9 mouse cellular contexts compared by ENCODE assay signal in genomic region chr3:88140903-88141430, GRCm38 (mm10). TPM values are rescaled to one million over a fixed set of nuclear protein-coding genes. Genes with fewer than 3 reads are reported as not detected.
A peak's percentile ranks its signal among the peaks of the same experiment; 100 is the strongest.
DNase-seq lines count a peak whose midpoint lies in the region; ATAC-seq and TF ChIP-seq lines count a peak whose summit lies in the region.
"Had no signal": no experiment of that assay in that cellular context is flagged by ENCODE, and none has a peak within 500 bp of the region (broad histone marks: within the 10 kb centered on the region; RNA-seq: fewer than 3 reads in every experiment).

No protein-coding gene starts in this region.

- 30% methylated on average over 6 of the region's 6 CpGs for WGBS in kidney, postnatal 0 days
- 30% methylated on average over 6 of the region's 6 CpGs for WGBS in embryonic facial prominence, embryonic 11.5 days
- 41% methylated on average over 6 of the region's 6 CpGs for WGBS in intestine, embryonic 16.5 days
- WGBS in neural tube, embryonic 15.5 days: 43% methylated on average over 6 of the region's 6 CpGs

- no peaks in the 10 kb centered on the region for H3K9me3 ChIP-seq in kidney, postnatal 0 days (replicated peaks; ENCODE audit: low read length)
- no peaks in the 10 kb centered on the region for H3K9me3 ChIP-seq in embryonic facial prominence, embryonic 11.5 days (replicated peaks; ENCODE audit: control insufficient read depth, low read length)
- H3K9me3 ChIP-seq in intestine, embryonic 16.5 days (ENCODE audit: control insufficient read depth, low read length): no peaks in the 10 kb centered on the region
- H3K9me3 ChIP-seq in neural tube, embryonic 15.5 days (replicated peaks): no peaks in the 10 kb centered on the region

- no peaks in the 10 kb centered on the region for H3K27me3 ChIP-seq in kidney, postnatal 0 days (ENCODE audit: insufficient read depth, low read length)
- H3K27me3 ChIP-seq in embryonic facial prominence, embryonic 11.5 days (ENCODE audit: control insufficient read depth, insufficient read depth, low read length): no peaks in the 10 kb centered on the region
- H3K27me3 ChIP-seq in intestine, embryonic 16.5 days (replicated peaks; ENCODE audit: control insufficient read depth, insufficient read depth, low read length): no peaks in the 10 kb centered on the region
- peaks cover 14% of the 10 kb centered on the region for H3K27me3 ChIP-seq in neural tube, embryonic 15.5 days (replicated peaks)

- H3K4me3 ChIP-seq in kidney, postnatal 0 days (replicated peaks; ENCODE audit: low read depth, low read length): peak overlapping the region; percentile 65; the same call in 1 of the 2 replicates
- peak overlapping the region; percentile 89; the same call in 1 of the 2 replicates for H3K4me3 ChIP-seq in embryonic facial prominence, embryonic 11.5 days (ENCODE audit: low read depth, low read length)
- H3K4me3 ChIP-seq in intestine, embryonic 16.5 days (ENCODE audit: low read length): peak overlapping the region; percentile 90
- H3K4me3 ChIP-seq in neural tube, embryonic 15.5 days (replicated peaks): peak overlapping the region; percentile 82; the same call in 1 of the 2 replicates

- no peak for TF ChIP-seq CTCF in kidney, postnatal 0 days (IDR thresholded peaks at IDR 0.05; ENCODE audit: low read depth)

- no peak for ATAC-seq in kidney, postnatal 0 days (replicated peaks; ENCODE audit: low FRiP score, low read depth)
- ATAC-seq in embryonic facial prominence, embryonic 11.5 days (replicated peaks; ENCODE audit: insufficient number of reproducible peaks, low FRiP score, low TSS enrichment, low read depth): no peak
- no peak for ATAC-seq in intestine, embryonic 16.5 days
- no peak for ATAC-seq in neural tube, embryonic 15.5 days (ENCODE audit: low FRiP score)

- 0 out of 2 replicates have a peak overlapping the region, but pooled peaks have one; percentile 31 for H3K9ac ChIP-seq in kidney, postnatal 0 days (ENCODE audit: low read depth, low read length)
- H3K9ac ChIP-seq in embryonic facial prominence, embryonic 11.5 days (replicated peaks; ENCODE audit: low read length): no peak overlapping the region
- H3K9ac ChIP-seq in intestine, embryonic 16.5 days (ENCODE audit: low read depth, low read length): peak overlapping the region; percentile 85
- no peak overlapping the region for H3K9ac ChIP-seq in neural tube, embryonic 15.5 days (replicated peaks)

- H3K36me3 ChIP-seq in kidney, postnatal 0 days (ENCODE audit: insufficient read depth, low read length): no peaks in the 10 kb centered on the region
- no peaks in the 10 kb centered on the region for H3K36me3 ChIP-seq in embryonic facial prominence, embryonic 11.5 days (replicated peaks; ENCODE audit: control insufficient read depth, insufficient read depth, low read depth, low read length)
- no peaks in the 10 kb centered on the region for H3K36me3 ChIP-seq in intestine, embryonic 16.5 days (ENCODE audit: control insufficient read depth, insufficient read depth, low read length)
- H3K36me3 ChIP-seq in neural tube, embryonic 15.5 days: no peaks in the 10 kb centered on the region

- peaks cover 58% of the 10 kb centered on the region for H3K4me1 ChIP-seq in kidney, postnatal 0 days (replicated peaks; ENCODE audit: insufficient read depth, low read length)
- H3K4me1 ChIP-seq in embryonic facial prominence, embryonic 11.5 days (ENCODE audit: control insufficient read depth, insufficient read depth, low read length): peaks cover 12% of the 10 kb centered on the region; the same call in 1 of the 2 replicates
- H3K4me1 ChIP-seq in intestine, embryonic 16.5 days (ENCODE audit: control insufficient read depth, insufficient read depth, low read length): peaks cover 64% of the 10 kb centered on the region
- peaks cover 69% of the 10 kb centered on the region for H3K4me1 ChIP-seq in neural tube, embryonic 15.5 days

- H3K27ac ChIP-seq in kidney, postnatal 0 days: peak overlapping the region; percentile 97
- H3K27ac ChIP-seq in embryonic facial prominence, embryonic 11.5 days (replicated peaks; ENCODE audit: low read depth, low read length): 0 out of 2 replicates have a peak overlapping the region, but pooled peaks have one; percentile 68
- peak overlapping the region; percentile 100 for H3K27ac ChIP-seq in intestine, embryonic 16.5 days (ENCODE audit: low read length)
- peak overlapping the region; percentile 98 for H3K27ac ChIP-seq in neural tube, embryonic 15.5 days (replicated peaks)

- no peak for DNase-seq in kidney, postnatal 0 days (ENCODE audit: low spot score)
- no peak for DNase-seq in kidney, adult 18-20 months
- DNase-seq in embryonic facial prominence, embryonic 11.5 days (ENCODE audit: low spot score): no peak
- DNase-seq in left cerebral cortex, adult 9 months (ENCODE audit: low spot score in 2 of 2): no peak
- DNase-seq in urinary bladder, postnatal 14 days (ENCODE audit: low spot score): no peak
- DNase-seq in left cerebral cortex, postnatal 14 days (ENCODE audit: low spot score in 2 of 2): no peak

- peak overlapping the region; percentile 94 for H3K4me2 ChIP-seq in kidney, postnatal 0 days (ENCODE audit: low read length)
- H3K4me2 ChIP-seq in embryonic facial prominence, embryonic 11.5 days (ENCODE audit: low read depth, low read length): peak overlapping the region; percentile 88
- H3K4me2 ChIP-seq in intestine, embryonic 16.5 days (ENCODE audit: low read depth, low read length): peak overlapping the region; percentile 79
- H3K4me2 ChIP-seq in neural tube, embryonic 15.5 days: peak overlapping the region; percentile 94

- intact Hi-C loops in left cerebral cortex, postnatal 14 days (cut with DNase I): no loop called here

RNA-seq across cellular contexts. Expression of gene Mef2d, which starts 1.2 kb away (rescaled TPM):
- 14.4 and 16.2 TPM in 2 replicates for polyA plus RNA-seq in kidney, postnatal 0 days (2015; fragmentation: Nextera tagmentation; extraction: Ambion mirVana)
- 11.5 and 12.5 TPM in 2 replicates for polyA plus RNA-seq in embryonic facial prominence, embryonic 11.5 days (2014; fragmentation: Nextera tagmentation; extraction: Ambion mirVana)
- 13.7 and 23.2 TPM in 2 replicates for polyA plus RNA-seq in intestine, embryonic 16.5 days (2015; fragmentation: Nextera tagmentation; extraction: Ambion mirVana)
- 14.3 and 20.3 TPM in 2 replicates for polyA plus RNA-seq in neural tube, embryonic 15.5 days (2015; fragmentation: Nextera tagmentation; extraction: Ambion mirVana)
- total RNA-seq in left cerebral cortex, postnatal 14 days (2021): 100 to 1,000 TPM; 196 to 201 TPM

RNA-seq across cellular contexts. Expression of gene Iqgap3, which starts 59.2 kb away (rescaled TPM):
- polyA plus RNA-seq in kidney, postnatal 0 days (2015; fragmentation: Nextera tagmentation; extraction: Ambion mirVana): 6.8 and 8.2 TPM in 2 replicates
- 17.8 and 18.1 TPM in 2 replicates for polyA plus RNA-seq in embryonic facial prominence, embryonic 11.5 days (2014; fragmentation: Nextera tagmentation; extraction: Ambion mirVana)
- 14.3 and 14.5 TPM in 2 replicates for polyA plus RNA-seq in intestine, embryonic 16.5 days (2015; fragmentation: Nextera tagmentation; extraction: Ambion mirVana)
- polyA plus RNA-seq in neural tube, embryonic 15.5 days (2015; fragmentation: Nextera tagmentation; extraction: Ambion mirVana): 2.8 and 4.9 TPM in 2 replicates
- 1 to 10 TPM in 1 of 2 experiments, under 1 TPM in 1; 0.66 to 1.2 TPM for total RNA-seq in left cerebral cortex, postnatal 14 days (2021)
- total RNA-seq: neutrophil, adult 5-6 weeks had no signal

Comparison
In these comparisons a context has a peak if more than half of its experiments do, and no peak if none do; other contexts are left out.
1. H3K9ac ChIP-seq: peak in kidney, postnatal 0 days (single experiment) and intestine, embryonic 16.5 days (single experiment); none in embryonic facial prominence, embryonic 11.5 days (single experiment) and neural tube, embryonic 15.5 days (single experiment).
2. Peak in every context shown above with its lines, with median percentiles within 50 percentile points of each other: H3K27ac ChIP-seq, H3K4me2 ChIP-seq and H3K4me3 ChIP-seq.